8 mouse cellular contexts compared by ENCODE assay signal in the genomic region with DNA sequence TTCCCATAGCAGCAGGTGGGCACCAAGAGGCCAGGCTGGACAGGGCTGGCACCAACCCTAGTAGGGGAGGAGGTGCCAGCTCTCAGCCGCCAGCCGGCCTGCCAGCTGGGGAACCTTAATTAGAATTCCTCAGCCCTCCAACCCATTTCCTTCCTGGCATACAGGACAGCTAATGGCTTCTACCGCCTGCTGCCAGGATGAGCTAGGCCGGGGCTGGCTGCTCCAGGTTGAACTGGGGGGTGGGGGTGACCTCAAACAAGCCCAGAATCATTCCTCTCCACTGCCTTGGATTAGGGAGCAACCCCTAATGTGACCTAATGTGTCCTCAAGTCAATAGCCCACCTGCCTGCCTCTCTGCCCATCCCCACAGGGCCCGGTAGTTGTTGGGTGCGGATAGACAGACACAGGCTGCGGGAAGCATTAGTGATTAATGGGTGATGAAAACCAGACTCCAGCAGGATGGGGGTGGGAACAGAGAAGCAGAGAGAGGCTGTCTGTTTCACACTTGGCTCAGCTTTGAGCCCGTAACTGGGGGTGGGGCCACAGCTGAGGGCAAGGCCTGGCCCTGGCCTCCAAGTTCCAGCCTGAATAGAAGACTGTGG.
DNase-seq lines count a peak whose midpoint lies in the region; ATAC-seq and TF ChIP-seq lines count a peak whose summit lies in the region.

No protein-coding gene starts in this region.

- H3K9ac ChIP-seq in heart, adult 2 months (ENCODE audit: low read depth, low read length): no peak overlapping the region; the same call in 1 of the 2 replicates
- H3K9ac ChIP-seq in limb, embryonic 12.5 days (replicated peaks): no peak overlapping the region

- no peaks in the 10 kb centered on the region for H3K79me2 ChIP-seq in heart, adult 2 months (replicated peaks; ENCODE audit: control insufficient read depth, insufficient read depth, low read length)

- H3K4me1 ChIP-seq in lung, adult 2 months (ENCODE audit: control insufficient read depth, insufficient read depth, low read length): peaks cover 28% of the 10 kb centered on the region
- H3K4me1 ChIP-seq in heart, adult 2 months (ENCODE audit: control insufficient read depth, insufficient read depth, low read length): peaks cover 33% of the 10 kb centered on the region
- peaks cover 40% of the 10 kb centered on the region for H3K4me1 ChIP-seq in limb, embryonic 12.5 days (replicated peaks)

- no peaks in the 10 kb centered on the region for H3K9me3 ChIP-seq in limb, embryonic 12.5 days

- peak overlapping the region; percentile 17; the same call in 1 of the 2 replicates for H3K4me2 ChIP-seq in limb, embryonic 12.5 days

- no peaks in the 10 kb centered on the region for H3K36me3 ChIP-seq in heart, adult 2 months (ENCODE audit: control insufficient read depth, insufficient read depth, low read length)
- H3K36me3 ChIP-seq in limb, embryonic 12.5 days: no peaks in the 10 kb centered on the region

- H3K27me3 ChIP-seq in heart, adult 2 months (ENCODE audit: control insufficient read depth, insufficient read depth, low read length): no peaks in the 10 kb centered on the region
- H3K27me3 ChIP-seq in limb, embryonic 12.5 days: no peaks in the 10 kb centered on the region

- peak; percentile 41; the same call in 1 of the 2 replicates for ATAC-seq in limb, embryonic 12.5 days (ENCODE audit: insufficient number of reproducible peaks, insufficient read depth, low FRiP score, low TSS enrichment, low read depth)
- no peak for ATAC-seq in erythroid progenitor cell, adult 5-6 weeks (replicated peaks; ENCODE audit: low FRiP score, poor library complexity, severe bottlenecking)

- TF ChIP-seq CTCF in lung, adult 2 months (IDR thresholded peaks at IDR 0.05; ENCODE audit: insufficient read depth, low read length): no peak
- no peak for TF ChIP-seq CTCF in heart, adult 2 months (IDR thresholded peaks at IDR 0.05)

- intact Hi-C loops in heart, adult 2 months (cut with DNase I): loop anchor here (2.0 kb wide), 1 partner anchor 43 kb away; no protein-coding TSS in a partner anchor

- peak; percentile 61 to 66 for DNase-seq in lung, adult 18-20 months
- DNase-seq in lung, adult 2 months: no peak
- peak; percentile 65 for DNase-seq in embryo, embryonic 10 days (ENCODE audit: low spot score)
- peak; percentile 62 to 79 for DNase-seq in heart, adult 2 months
- peak; percentile 47 to 57 for DNase-seq in kidney, adult 8-10 months
- peak; percentile 57 to 64 for DNase-seq in right cerebral cortex, postnatal 36 days (ENCODE audit: low spot score in 2 of 2)

- TF ChIP-seq EP300 in heart, adult 2 months (IDR thresholded peaks at IDR 0.05; ENCODE audit: insufficient read depth, low read depth, low read length): no peak

- no peak for TF ChIP-seq POLR2A in lung, adult 2 months (IDR thresholded peaks at IDR 0.05; ENCODE audit: borderline replicate concordance, extremely low read depth, low read depth, low read length)
- no peak for TF ChIP-seq POLR2A in heart, adult 2 months (IDR thresholded peaks at IDR 0.05; ENCODE audit: insufficient read depth, low read depth, low read length)

- H3K27ac ChIP-seq in heart, adult 2 months: peak overlapping the region; percentile 44
- peak overlapping the region; percentile 70 for H3K27ac ChIP-seq in limb, embryonic 12.5 days

- WGBS in lung, adult 2 months: 38% methylated on average over 8 of the region's 8 CpGs
- 55% methylated on average over 8 of the region's 8 CpGs for WGBS in heart, adult 2 months
- WGBS in limb, embryonic 12.5 days: 21% methylated on average over 8 of the region's 8 CpGs

- no peak overlapping the region for H3K4me3 ChIP-seq in lung, adult 2 months (replicated peaks; ENCODE audit: extremely low read depth, low read depth, low read length)
- no peak overlapping the region for H3K4me3 ChIP-seq in heart, adult 2 months
- H3K4me3 ChIP-seq in limb, embryonic 12.5 days (replicated peaks): no peak overlapping the region
